Mouse (Mus musculus): Measurements from ENCODE around the gene Spink8. TPM values are rescaled to one million over a fixed set of nuclear protein-coding genes. Genes with fewer than 3 reads are reported as not detected.
"Not testable (repeated sequence)": the region's sequence is repeated elsewhere in the genome, so short reads cannot be mapped to it uniquely, and the experiment has no call there.

Spink8 gene
- polyA plus RNA-seq (2015; fragmentation: Nextera tagmentation; extraction: Ambion mirVana): 0.81 TPM in 1 of 2 replicates, not detected in the other

GRCm38 (mm10) chr9:109811980-109812379 is at the start of gene Spink8:
Gene Spink8 (plus strand): TSS chr9:109812280.
- DNase-seq (ENCODE audit: low spot score): no peak

- DNase-seq (ENCODE audit: low spot score): not testable (repeated sequence)
These were observed 45.2 kb upstream of the Spink8 start for GRCm38 (mm10) chr9:109766841-109767240.

GRCm38 (mm10) chr9:109790570-109790969 is 21.5 kb upstream of the Spink8 start, which contains the start of gene Fbxw27:
Gene Fbxw27 (minus strand): TSS chr9:109790670.
- DNase-seq (ENCODE audit: low spot score): not testable (repeated sequence)

GRCm38 (mm10) chr9:109795221-109795620 is 16.9 kb upstream of the Spink8 start:
- DNase-seq (ENCODE audit: low spot score): no peak

GRCm38 (mm10) chr9:109795811-109796210 is 16.3 kb upstream of the Spink8 start:
- no peak for DNase-seq (ENCODE audit: low spot score)

- DNase-seq (ENCODE audit: low spot score): peak; percentile 20
These were observed 14.0 kb upstream of the Spink8 start for GRCm38 (mm10) chr9:109798051-109798450.

GRCm38 (mm10) chr9:109805596-109805995 is 6.5 kb upstream of the Spink8 start:
- DNase-seq (ENCODE audit: low spot score): not testable (repeated sequence)

GRCm38 (mm10) chr9:109806260-109806659 is 5.8 kb upstream of the Spink8 start:
- DNase-seq (ENCODE audit: low spot score): no peak

- no peak for DNase-seq (ENCODE audit: low spot score)
These were observed 5.3 kb upstream of the Spink8 start for GRCm38 (mm10) chr9:109806695-109807293.

GRCm38 (mm10) chr9:109807898-109808297 is 4.2 kb upstream of the Spink8 start:
- DNase-seq (ENCODE audit: low spot score): no peak

- DNase-seq (ENCODE audit: low spot score): no peak
These were observed 1.3 kb downstream of the Spink8 start for GRCm38 (mm10) chr9:109813424-109813823.

GRCm38 (mm10) chr9:109816341-109816740 is 4.3 kb downstream of the Spink8 start:
- no peak for DNase-seq (ENCODE audit: low spot score)

GRCm38 (mm10) chr9:109825739-109826138 is 13.7 kb downstream of the Spink8 start:
- no peak for DNase-seq (ENCODE audit: low spot score)

- no peak for DNase-seq (ENCODE audit: low spot score)
These were observed 14.1 kb downstream of the Spink8 start for GRCm38 (mm10) chr9:109826181-109826580.

GRCm38 (mm10) chr9:109832391-109833087 is 20.5 kb downstream of the Spink8 start, which contains the start of gene Nme6:
Gene Nme6 (plus strand): TSS chr9:109832749.
- DNase-seq (ENCODE audit: low spot score): peak; percentile 84

GRCm38 (mm10) chr9:109833088-109833412 is 21.0 kb downstream of the Spink8 start:
- DNase-seq (ENCODE audit: low spot score): no peak

- DNase-seq (ENCODE audit: low spot score): no peak
These were observed 37.3 kb downstream of the Spink8 start, which contains the start of gene Camp for GRCm38 (mm10) chr9:109849312-109849758. Gene Camp (minus strand): TSS chr9:109849617.

GRCm38 (mm10) chr9:109850099-109850498 is 38.0 kb downstream of the Spink8 start:
- no peak for DNase-seq (ENCODE audit: low spot score)

GRCm38 (mm10) chr9:109854341-109854740 is 42.3 kb downstream of the Spink8 start:
- no peak for DNase-seq (ENCODE audit: low spot score)

- DNase-seq (ENCODE audit: low spot score): no peak
These were observed 43.9 kb downstream of the Spink8 start for GRCm38 (mm10) chr9:109855947-109856346.

GRCm38 (mm10) chr9:109862397-109863044 is 50.4 kb downstream of the Spink8 start:
- DNase-seq (ENCODE audit: low spot score): peak; percentile 74

- DNase-seq (ENCODE audit: low spot score): no peak
These were observed 51.0 kb downstream of the Spink8 start for GRCm38 (mm10) chr9:109863085-109863484.

Data from thymus, postnatal 0 days (tissue).